In the genomic region with DNA sequence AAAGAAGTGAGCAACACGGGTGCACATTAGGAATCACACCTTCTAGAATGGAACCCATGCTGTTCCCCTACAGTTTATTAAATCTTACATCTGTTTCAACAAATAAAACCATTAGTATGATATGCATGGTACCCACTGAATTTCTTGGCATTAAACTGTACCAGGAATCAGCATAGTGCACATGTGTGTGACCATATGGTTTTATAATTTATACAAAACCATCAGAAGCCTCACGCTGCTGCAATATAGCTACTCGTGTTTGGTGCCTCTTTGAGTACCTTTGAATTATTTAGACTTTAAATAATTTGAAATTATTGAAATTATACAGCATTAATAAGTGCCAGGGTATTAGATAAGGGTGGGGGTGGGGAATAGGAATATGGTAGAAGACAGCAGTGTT, we compare ENCODE assay signal across 16 mouse cellular contexts.
"Had no signal": no experiment of that assay in that cellular context is flagged by ENCODE, and none has a peak within 500 bp of the region (broad histone marks: within the 10 kb centered on the region; RNA-seq: fewer than 3 reads in every experiment).

No protein-coding gene starts in this region.

- H3K36me3 ChIP-seq: neural tube, embryonic 13.5 days; neural tube, embryonic 15.5 days; stomach, embryonic 15.5 days had no signal

- H3K9me3 ChIP-seq: neural tube, embryonic 13.5 days; neural tube, embryonic 15.5 days; stomach, embryonic 15.5 days had no signal

- H3K4me1 ChIP-seq: neural tube, embryonic 13.5 days; neural tube, embryonic 15.5 days; stomach, embryonic 15.5 days had no signal

- H3K9ac ChIP-seq: neural tube, embryonic 13.5 days; neural tube, embryonic 15.5 days; stomach, embryonic 15.5 days had no signal

- DNase-seq: retina, postnatal 1 day; right cerebral cortex, adult 18-20 months; right cerebral cortex, postnatal 14 days; right cerebral cortex, postnatal 25 days; right cerebral cortex, postnatal 4 days; spleen, adult 18-20 months; thymus, adult 18-20 months; thymus, adult 2 months; thymus, postnatal 14 days; thymus, postnatal 25 days; thymus, postnatal 36 days; thymus, postnatal 4 days had no signal

- H3K4me3 ChIP-seq: neural tube, embryonic 13.5 days; neural tube, embryonic 15.5 days; stomach, embryonic 15.5 days had no signal

- H3K4me2 ChIP-seq: neural tube, embryonic 13.5 days; neural tube, embryonic 15.5 days; stomach, embryonic 15.5 days had no signal

- H3K27ac ChIP-seq: neural tube, embryonic 13.5 days; neural tube, embryonic 15.5 days; stomach, embryonic 15.5 days; stomach, postnatal 0 days had no signal

- H3K27me3 ChIP-seq: neural tube, embryonic 13.5 days; neural tube, embryonic 15.5 days; stomach, embryonic 15.5 days had no signal
